Mouse (Mus musculus) Patski (cell line): ENCODE data around the gene Rrp1. TPM values are rescaled to one million over a fixed set of nuclear protein-coding genes. Genes with fewer than 3 reads are reported as not detected.
A peak's percentile ranks its signal among the peaks of the same experiment; 100 is the strongest.

ENCODE experiments used
- ATAC-seq: fragments of 100-300 bp; one replicate; pipeline ENCODE4 v1.8.0; 2021
- CTCF ChIA-PET: fragments of 350-600 bp; sonication (Branson Sonifier 250); formaldehyde crosslinking; loops from one replicate; lab custom pipeline; 2022; ENCODE audit warnings: inconsistent platforms; lab: Charles Lee
- POLR2A ChIA-PET: fragments of 350-600 bp; sonication (Branson Sonifier 250); formaldehyde crosslinking; loops from one replicate; lab custom pipeline; 2022; ENCODE audit warnings: antibody characterized with exemption, inconsistent platforms; lab: Charles Lee
- DNase-seq: peaks from one replicate; pipeline ENCODE4 v3.0.0-alpha.2; 2011; ENCODE audit warnings: low read depth, low spot score
- H3K27me3 ChIP-seq: fragments of 371-371 bp; one replicate; pipeline ENCODE4 v1.5.1; 2021
- CTCF ChIP-seq: fragments of 100-300 bp; IDR thresholded peaks from one replicate; pipeline ENCODE4 v1.5.1; 2021
- in situ Hi-C: fragments of 300-500 bp; cut with MboI; formaldehyde crosslinking; loops from 3 replicates; pipeline ENCODE4 v1.11.1; 2018; ENCODE audit warnings: low pct_unique_long_range_greater_than_20kb, mixed read lengths
- polyA plus RNA-seq: library from polyadenylated mRNA; unstranded; gene quantifications from one replicate; pipeline ENCODE4 v1.2.3, GENCODE M21; 2021

The Rrp1 gene
- polyA plus RNA-seq, 1 experiment from 2014 or later: 297 TPM

- CTCF ChIA-PET: interaction anchor here (1.0 to 2.1 kb wide), 4 partner anchors 8 to 34 kb away, joined by 3 to 8 read pairs (median 4); partner anchors contain the start of gene Rrp1
- DNase-seq (no peak), ATAC-seq (no peak)
- POLR2A ChIA-PET: no interaction called here
- TF ChIP-seq CTCF: no peak
- no peaks in the 10 kb centered on the region for H3K27me3 ChIP-seq
- in situ Hi-C loops: no loop called here
Measured at GRCm38 (mm10) chr10:78446195-78446594, 33.4 kb upstream of the Rrp1 start.

DNA sequence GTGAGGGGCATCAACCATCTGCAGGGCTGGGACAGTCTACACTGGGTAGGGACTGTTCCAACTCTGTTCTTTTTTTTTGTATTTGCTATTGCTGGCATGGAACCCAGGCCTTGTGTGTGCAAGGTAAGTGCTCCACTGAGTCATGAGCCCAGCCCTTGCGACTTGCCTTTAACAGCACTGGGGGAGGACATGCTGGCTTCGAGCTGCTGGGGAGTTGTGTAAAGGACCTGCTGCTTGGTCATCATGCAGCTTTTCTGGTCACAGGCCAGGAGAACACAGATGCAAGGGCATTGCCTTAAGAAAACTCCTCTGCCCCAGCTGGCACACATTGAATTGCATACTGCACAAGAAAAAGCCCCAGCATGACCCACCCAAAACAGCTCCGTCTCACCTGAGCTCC, 29.4 kb upstream of the Rrp1 start:
- TF ChIP-seq CTCF: no peak
- ChIA-PET POLR2A (interaction anchor here (0.6 kb wide), 1 partner anchor 208 kb away, joined by 9 read pairs; no protein-coding TSS in a partner anchor), CTCF (interaction anchor here (2.1 kb wide), 1 partner anchor 18 kb away, joined by 6 read pairs; no protein-coding TSS in a partner anchor)

DNA sequence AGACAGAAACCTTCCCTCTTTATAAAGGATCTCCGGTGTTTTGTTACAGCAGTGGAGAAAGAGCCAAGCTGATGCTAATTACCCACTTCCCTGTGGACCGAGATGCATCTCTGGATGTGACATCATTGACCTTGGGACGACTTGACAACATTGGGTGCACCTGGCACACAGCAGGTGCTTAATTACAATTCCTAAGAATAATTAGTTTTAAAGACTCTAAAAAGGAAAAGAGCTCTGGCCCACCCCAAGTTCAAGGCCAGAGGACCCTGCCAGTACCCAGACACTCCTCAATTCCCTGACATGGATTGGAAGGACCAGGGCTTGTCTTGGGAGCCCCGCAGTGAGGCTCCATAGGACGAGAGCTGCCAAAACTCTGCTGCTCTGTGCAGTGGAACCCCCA, 28.8 kb upstream of the Rrp1 start:
- DNase-seq: no peak
- ChIA-PET POLR2A (interaction anchor here (0.6 kb wide), 1 partner anchor 207 kb away, joined by 9 read pairs; no protein-coding TSS in a partner anchor), CTCF (interaction anchor here (0.7 to 2.1 kb wide), 6 partner anchors 11 to 162 kb away, joined by 3 to 6 read pairs (median 4); no protein-coding TSS in a partner anchor)
- no peak for ATAC-seq
- no peaks in the 10 kb centered on the region for H3K27me3 ChIP-seq
- in situ Hi-C loops: no loop called here
- no peak for TF ChIP-seq CTCF

More for the DNA sequence above, 29.4 kb upstream of the Rrp1 start:
- no peak for ATAC-seq
- in situ Hi-C loops: no loop called here
- DNase-seq: no peak
- no peaks in the 10 kb centered on the region for H3K27me3 ChIP-seq

GRCm38 (mm10) chr10:78440812-78441211, 28.0 kb upstream of the Rrp1 start:
- TF ChIP-seq CTCF: no peak
- ATAC-seq (no peak), DNase-seq (no peak)
- ChIA-PET POLR2A (no interaction called here), CTCF (interaction anchor here (0.7 to 2.1 kb wide), 10 partner anchors 10 to 161 kb away, joined by 3 to 6 read pairs (median 3); no protein-coding TSS in a partner anchor)
- in situ Hi-C loops: no loop called here
- H3K27me3 ChIP-seq: no peaks in the 10 kb centered on the region

GRCm38 (mm10) chr10:78439990-78440389, 27.1 kb upstream of the Rrp1 start:
- in situ Hi-C loops: no loop called here
- TF ChIP-seq CTCF: no peak
- CTCF ChIA-PET: interaction anchor here (0.8 to 3.3 kb wide), 6 partner anchors 9 to 161 kb away, joined by 3 to 12 read pairs (median 6); no protein-coding TSS in a partner anchor

GRCm38 (mm10) chr10:78439550-78439949, 26.7 kb upstream of the Rrp1 start:
- no peak for DNase-seq
- POLR2A ChIA-PET: interaction anchor here (0.6 kb wide), 1 partner anchor 11 kb away, joined by 3 read pairs; no protein-coding TSS in a partner anchor
- CTCF ChIA-PET: interaction anchor here (2.1 to 3.3 kb wide), 2 partner anchors 13 to 160 kb away, joined by 5 to 12 read pairs; no protein-coding TSS in a partner anchor

More at GRCm38 (mm10) chr10:78439990-78440389, 27.1 kb upstream of the Rrp1 start:
- POLR2A ChIA-PET: no interaction called here
- no peak for DNase-seq
- ATAC-seq: no peak
- no peaks in the 10 kb centered on the region for H3K27me3 ChIP-seq

DNA sequence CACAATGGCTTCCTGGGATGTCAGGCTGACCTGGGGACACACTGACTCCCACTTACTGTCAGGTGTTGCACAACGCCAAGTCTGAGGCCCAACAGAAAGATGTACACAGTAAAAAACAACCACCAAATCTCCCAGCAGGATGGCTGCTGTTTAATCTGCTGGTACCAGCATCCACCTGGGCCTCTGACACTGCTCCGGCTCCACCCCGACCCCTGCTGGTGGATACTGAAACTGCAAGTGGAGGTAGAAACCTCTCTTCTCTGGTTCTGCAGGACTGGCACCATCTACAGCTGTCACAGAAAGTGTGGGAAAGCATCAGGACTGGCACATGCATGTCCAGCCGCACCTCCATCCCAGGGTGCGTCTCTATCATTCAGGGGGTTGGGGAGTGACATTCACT, 25.3 kb upstream of the Rrp1 start:
- peak; percentile 28 for ATAC-seq
- CTCF ChIA-PET: interaction anchor here (0.6 to 3.3 kb wide), 12 partner anchors 9 to 204 kb away, joined by 3 to 12 read pairs (median 3); partner anchors contain the start of gene Rrp1

More at GRCm38 (mm10) chr10:78439550-78439949, 26.7 kb upstream of the Rrp1 start:
- H3K27me3 ChIP-seq: no peaks in the 10 kb centered on the region
- in situ Hi-C loops: no loop called here
- no peak for ATAC-seq
- no peak for TF ChIP-seq CTCF

DNA sequence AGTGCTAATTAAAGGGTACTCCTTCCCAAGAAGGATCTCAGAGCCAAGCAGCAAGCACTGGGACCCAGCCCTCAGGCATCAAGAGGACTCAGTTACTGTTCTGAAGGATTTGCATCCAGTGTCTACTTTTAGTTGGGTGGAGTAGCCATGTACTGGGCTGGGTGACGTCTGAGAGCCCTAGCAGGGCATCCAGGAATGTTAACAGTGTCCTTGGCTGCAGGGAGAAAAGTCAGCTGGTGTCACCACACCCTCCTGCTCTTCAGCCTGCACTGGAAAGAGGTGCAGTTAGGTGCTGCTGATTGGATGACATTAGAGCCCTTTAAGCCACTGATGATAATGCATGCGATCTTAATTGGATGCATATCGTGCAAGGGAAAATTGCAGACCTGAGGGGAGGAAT, 20.0 kb upstream of the Rrp1 start:
- TF ChIP-seq CTCF: no peak
- POLR2A ChIA-PET: no interaction called here
- no peaks in the 10 kb centered on the region for H3K27me3 ChIP-seq
- no peak for DNase-seq
- CTCF ChIA-PET: interaction anchor here (1.0 kb wide), 1 partner anchor 20 kb away, joined by 6 read pairs; the partner anchor contains the start of gene Rrp1
- no peak for ATAC-seq
- in situ Hi-C loops: no loop called here

More for the DNA sequence above, 25.3 kb upstream of the Rrp1 start:
- POLR2A ChIA-PET: interaction anchor here (1.0 kb wide), 1 partner anchor 12 kb away, joined by 3 read pairs; no protein-coding TSS in a partner anchor
- H3K27me3 ChIP-seq: no peaks in the 10 kb centered on the region
- TF ChIP-seq CTCF: no peak
- DNase-seq: no peak
- in situ Hi-C loops: no loop called here

DNA sequence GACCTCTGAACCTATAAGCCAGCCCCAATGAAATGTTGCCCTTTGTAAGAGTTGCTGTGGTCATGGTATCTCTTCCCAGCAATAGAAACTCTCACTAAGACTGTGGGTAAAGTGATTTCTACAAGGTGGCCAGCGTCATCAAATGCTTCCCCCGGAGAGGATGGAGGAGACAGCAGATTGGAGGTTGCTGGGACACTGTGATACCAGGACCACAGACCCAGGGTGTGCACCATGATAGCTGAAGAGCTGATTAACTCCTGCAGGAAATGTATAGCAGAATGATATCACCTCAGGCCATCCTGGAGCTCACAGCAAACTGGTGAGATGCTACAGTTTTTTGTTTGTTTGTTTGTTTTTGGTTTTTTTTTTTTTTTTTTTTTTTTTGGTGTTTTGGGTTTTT, 16.9 kb upstream of the Rrp1 start:
- ATAC-seq (no peak), DNase-seq (no peak)
- CTCF ChIA-PET: interaction anchor here (2.4 kb wide), 1 partner anchor 17 kb away, joined by 6 read pairs; the partner anchor contains the start of gene Rrp1
- H3K27me3 ChIP-seq: no peaks in the 10 kb centered on the region
- no peak for TF ChIP-seq CTCF
- in situ Hi-C loops: no loop called here
- POLR2A ChIA-PET: interaction anchor here (1.0 kb wide), 1 partner anchor 17 kb away, joined by 3 read pairs; the partner anchor contains the start of gene Rrp1

DNA sequence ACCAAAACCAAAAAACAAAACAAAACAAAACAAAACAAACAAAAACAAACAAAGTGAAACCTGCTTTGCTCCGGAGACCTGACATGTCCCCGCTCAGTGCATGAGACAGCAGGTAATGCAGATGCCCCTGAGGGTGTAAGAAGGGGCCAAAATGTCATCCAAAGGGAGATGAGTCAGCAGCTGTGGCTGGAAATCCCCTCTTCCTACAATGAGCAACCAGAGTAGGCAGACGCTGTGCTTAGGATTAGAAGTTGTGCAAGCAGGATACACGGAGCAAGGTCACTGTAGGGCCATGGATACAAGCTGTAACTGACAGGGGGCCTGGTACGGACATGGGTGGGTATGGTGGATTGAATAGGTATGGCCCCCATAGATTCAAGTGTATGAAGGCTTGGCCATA, 16.3 kb upstream of the Rrp1 start:
- POLR2A ChIA-PET: interaction anchor here (1.0 kb wide), 1 partner anchor 16 kb away, joined by 3 read pairs; the partner anchor contains the start of gene Rrp1
- in situ Hi-C loops: no loop called here
- DNase-seq (peak; percentile 79), ATAC-seq (peak; percentile 67)
- no peaks in the 10 kb centered on the region for H3K27me3 ChIP-seq
- no peak for TF ChIP-seq CTCF
- CTCF ChIA-PET: no interaction called here

- POLR2A ChIA-PET: no interaction called here
Measured at GRCm38 (mm10) chr10:78428070-78428469, 15.2 kb upstream of the Rrp1 start.

More at GRCm38 (mm10) chr10:78428070-78428469, 15.2 kb upstream of the Rrp1 start:
- ATAC-seq: no peak
- in situ Hi-C loops: no loop called here
- H3K27me3 ChIP-seq: no peaks in the 10 kb centered on the region
- DNase-seq: no peak
- TF ChIP-seq CTCF: no peak
- CTCF ChIA-PET: interaction anchor here (1.3 to 3.0 kb wide), 2 partner anchors 10 to 16 kb away, joined by 5 to 12 read pairs; partner anchors contain the start of gene Rrp1
